Mouse (Mus musculus): ENCODE results near the gene Wdr83.

GRCm38 (mm10) chr8:85032622-85033311 is 48.3 kb downstream of the Wdr83 start:
- TF ChIP-seq CTCF (IDR thresholded peaks at IDR 0.05; ENCODE audit: insufficient read depth, low read depth, low read length) (no peak), POLR2A (IDR thresholded peaks at IDR 0.05; ENCODE audit: insufficient read depth, low read depth, low read length) (no peak)

All from olfactory bulb, adult 2 months (tissue).